Mouse (Mus musculus) stomach, postnatal 0 days (tissue): Measurements from ENCODE around the gene C1qtnf6.

Experiments used
- CTCF ChIP-seq: IDR thresholded peaks from 2 replicates; pipeline ENCODE4 v1.5.1; 2016; ENCODE audit warnings: antibody characterized with exemption, low read depth, mild to moderate bottlenecking, moderate library complexity
- EP300 ChIP-seq: optimal IDR thresholded peaks from 2 replicates; pipeline ENCODE3; 2016; ENCODE audit warnings: antibody characterized with exemption

DNA sequence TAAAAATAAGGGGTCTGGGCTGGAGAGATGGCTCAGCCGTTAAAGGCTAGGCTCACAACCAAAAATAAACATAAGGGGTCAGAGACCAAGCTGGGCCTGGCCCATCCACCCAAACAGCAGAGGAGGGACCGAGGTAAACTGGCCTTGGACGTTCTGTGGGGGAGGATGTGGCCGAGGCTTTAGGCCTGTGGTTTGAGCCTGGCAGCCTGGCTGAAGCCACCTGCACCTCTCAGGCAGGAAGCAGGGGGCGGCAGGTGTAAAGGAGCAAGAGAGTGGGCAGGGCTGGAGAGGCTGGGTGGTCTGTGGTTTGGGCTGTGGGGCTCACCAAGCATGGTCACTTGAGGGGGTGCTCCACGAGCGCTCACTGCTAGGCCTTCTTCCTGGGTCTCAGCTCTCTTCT is 19.3 kb downstream of the C1qtnf6 start:
- no peak for TF ChIP-seq EP300
- no peak for TF ChIP-seq CTCF
